Mouse (Mus musculus): ENCODE measurements at regions not wholly inside any gene's neighbourhood (a gene's known extent, or its start where the extent isn't known, plus 50 kb on each side); places are given as distances from the start of the nearest gene placed in this dataset.
"Not testable (repeated sequence)": the region's sequence is repeated elsewhere in the genome, so short reads cannot be mapped to it uniquely, and the experiment has no call there.

DNA sequence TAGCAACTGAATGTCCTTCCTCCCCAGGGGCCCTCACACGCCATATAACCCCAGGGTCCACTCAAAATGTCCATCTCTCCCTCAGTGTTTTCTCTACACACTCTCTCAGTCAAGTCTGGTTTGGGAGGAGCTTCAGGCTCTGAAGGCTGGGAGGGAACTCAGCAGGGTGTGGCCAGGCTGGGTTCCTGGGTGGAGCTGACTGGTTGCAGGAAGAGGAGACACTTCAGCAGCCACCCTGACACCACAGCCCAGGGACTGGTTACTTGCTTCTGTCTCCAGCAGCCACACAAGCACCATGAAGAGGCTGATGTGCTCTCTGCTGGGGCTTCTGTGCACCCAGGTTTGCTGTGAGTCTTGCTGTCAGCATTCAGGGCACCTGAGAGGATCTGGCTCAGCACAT lies 458.7 kb downstream of the Dad1 start:
- not testable (repeated sequence) for DNase-seq

DNA sequence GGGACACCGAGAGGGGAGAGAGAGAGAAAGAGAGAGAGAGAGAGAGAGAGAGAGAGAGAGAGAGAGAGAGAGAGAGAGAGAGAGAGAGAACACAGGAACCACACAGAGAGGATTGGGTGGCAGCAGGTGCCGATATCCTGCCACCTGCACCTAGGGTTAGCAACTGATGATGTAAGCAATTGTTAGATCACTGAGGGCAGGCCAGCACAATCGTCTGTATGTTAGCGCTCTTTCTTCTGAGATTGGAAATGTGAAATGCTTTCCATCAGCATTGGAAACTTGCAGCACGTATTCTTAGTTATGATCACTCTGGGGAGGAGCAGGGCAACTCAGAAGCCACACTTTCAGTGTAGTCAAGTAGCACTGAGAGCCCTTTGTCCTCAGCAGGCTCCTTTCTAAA lies 459.4 kb downstream of the Dad1 start:
- DNase-seq = no peak

DNA sequence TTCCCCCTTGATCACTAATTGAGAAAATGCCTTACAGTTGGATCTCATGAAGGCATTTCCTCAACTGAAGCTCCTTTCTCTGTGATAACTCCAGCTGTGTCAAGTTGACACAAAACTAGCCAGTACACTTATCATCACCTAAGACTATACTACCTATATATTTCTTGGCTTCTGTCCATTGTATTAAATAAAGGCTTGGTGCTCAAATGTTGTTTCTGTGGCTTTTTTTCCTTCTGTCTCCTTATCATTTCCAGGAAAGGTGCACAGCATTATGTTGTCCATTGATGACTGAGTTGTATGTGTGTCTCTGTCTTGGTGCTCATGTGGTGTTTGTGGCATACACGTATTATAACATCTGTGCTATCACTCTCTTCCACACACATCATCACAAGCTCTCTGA lies 461.5 kb downstream of the Dad1 start:
- DNase-seq = not testable (repeated sequence)

DNA sequence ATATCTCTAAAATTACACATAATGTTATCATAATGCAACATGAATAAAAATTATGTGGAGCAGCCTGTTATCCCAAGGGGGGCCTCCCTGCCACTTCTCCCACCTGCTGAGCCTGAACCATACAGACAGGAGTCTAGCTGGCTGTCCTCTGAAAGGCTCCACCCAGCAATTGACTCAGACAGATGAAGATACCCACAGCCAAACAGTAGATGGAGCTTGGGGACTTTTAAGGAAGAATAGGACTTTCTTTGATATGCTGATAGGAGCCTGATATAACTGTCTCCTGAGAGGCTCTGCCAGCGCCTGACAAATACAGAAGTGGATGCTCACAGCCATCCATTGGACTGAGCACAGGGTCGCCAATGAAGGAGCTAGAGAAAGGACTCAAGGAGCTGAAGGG lies 468.4 kb downstream of the Dad1 start:
- not testable (repeated sequence) for DNase-seq

DNA sequence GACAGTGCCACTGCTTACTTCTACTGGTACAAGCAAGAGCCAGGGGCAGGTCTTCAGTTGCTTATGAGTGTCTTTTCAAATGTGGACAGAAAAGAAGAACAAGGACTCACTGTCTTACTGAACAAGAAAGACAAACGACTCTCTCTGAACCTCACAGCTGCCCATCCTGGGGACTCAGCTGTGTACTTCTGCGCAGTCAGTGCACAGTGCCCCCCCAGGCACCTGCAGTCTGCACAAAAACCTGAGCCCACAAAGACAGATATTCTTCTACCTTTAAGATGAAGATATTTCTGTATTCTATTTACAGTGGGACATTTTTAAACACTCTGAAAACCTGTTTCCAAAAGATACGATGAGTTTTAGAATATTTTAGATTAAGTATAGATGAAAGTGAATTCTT lies 476.5 kb downstream of the Dad1 start:
- DNase-seq = no peak

DNA sequence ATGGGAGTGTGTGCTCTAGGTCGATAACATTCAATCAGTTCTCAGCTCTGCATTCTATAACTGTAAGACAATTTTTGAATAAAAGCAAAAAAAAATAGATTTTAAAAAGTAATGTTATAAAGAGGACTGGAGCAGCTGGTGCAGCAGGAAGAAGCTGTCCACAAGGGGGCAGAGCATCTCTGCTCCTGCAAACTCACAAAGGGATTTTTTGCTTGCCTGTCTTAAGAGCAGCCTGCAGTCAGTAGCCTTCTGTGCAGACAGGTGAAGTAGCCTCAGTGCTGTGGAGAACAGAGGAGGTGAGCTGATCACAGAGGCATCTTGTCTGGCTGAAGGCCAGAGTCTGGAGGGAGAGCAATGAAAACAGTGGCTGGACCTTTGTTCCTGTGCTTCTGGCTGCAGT lies 477.2 kb downstream of the Dad1 start:
- peak; percentile 41 for DNase-seq

DNA sequence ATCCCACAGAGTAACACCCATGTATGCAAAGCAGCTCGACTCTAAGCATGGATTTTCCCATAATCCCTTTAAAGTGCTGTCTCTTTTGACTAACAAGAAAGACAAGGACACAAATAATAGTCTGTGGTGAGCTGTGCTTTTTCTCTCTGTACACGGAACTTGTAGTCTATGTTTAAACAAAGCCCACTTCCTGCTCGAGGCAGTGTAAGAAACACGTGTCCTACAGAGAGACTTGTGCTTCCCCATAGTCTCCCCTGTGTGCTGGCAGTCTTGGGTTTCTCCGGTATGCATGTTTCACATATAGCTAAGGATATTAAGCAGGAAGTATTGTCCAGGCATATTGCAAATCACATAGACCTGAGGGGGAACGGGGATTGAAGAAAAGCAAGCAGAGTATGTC lies 487.4 kb downstream of the Dad1 start:
- DNase-seq = not testable (repeated sequence)

DNA sequence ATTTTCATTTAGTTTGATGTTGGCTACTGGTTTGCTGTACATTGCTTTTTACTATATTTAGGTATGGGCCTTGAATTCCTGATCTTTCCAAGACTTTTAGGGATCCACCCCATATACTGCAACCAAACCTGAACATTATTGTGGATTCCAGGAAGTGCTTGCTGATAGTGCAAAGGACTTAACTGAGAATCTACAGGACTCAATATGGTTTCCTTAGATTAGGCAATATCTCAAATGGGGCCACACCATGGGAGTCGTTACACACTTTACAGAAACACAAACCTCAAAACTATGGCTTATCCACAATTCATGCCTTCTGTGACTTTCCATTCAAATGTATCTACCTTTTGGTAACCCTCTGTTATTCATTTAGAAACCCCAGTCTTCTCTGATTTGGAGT lies 488.0 kb downstream of the Dad1 start:
- not testable (repeated sequence) for DNase-seq

DNA sequence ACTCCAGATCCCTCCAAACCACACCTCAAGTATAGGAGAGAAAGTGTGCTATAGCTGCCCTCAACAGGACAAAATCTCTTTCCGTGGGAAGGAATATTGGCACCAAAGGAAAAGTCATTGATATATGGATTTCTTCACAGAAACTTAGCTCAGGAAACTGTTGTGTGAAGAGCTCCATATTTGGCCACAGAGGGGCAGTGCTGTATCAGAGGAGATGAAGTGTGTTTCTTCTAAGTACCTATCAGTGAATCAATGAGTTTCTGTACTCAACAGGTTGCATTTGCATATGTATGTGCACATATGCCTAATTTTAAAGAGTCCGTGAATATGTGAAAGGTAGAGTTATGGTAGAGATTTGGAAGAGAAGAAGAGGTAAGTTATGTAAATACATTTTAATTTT lies 493.3 kb downstream of the Dad1 start:
- not testable (repeated sequence) for DNase-seq

DNA sequence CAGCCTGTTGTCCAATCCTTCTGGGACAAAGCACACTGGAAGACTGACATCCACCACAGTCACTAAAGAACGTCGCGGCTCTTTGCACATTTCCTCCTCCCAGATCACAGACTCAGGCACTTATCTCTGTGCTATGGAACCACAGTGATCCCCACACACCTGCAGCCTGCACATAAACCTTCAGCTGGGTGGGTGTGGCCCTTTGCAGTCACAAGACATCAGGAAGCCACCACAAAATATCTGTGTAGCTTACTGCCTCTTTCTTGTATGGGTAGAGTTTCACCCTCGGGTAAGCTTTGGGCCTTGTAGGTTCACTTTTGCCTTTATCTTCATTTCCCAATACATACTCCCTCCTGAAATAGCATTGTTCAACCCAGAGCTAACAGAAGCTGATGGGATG lies 496.1 kb downstream of the Dad1 start:
- not testable (repeated sequence) for DNase-seq

DNA sequence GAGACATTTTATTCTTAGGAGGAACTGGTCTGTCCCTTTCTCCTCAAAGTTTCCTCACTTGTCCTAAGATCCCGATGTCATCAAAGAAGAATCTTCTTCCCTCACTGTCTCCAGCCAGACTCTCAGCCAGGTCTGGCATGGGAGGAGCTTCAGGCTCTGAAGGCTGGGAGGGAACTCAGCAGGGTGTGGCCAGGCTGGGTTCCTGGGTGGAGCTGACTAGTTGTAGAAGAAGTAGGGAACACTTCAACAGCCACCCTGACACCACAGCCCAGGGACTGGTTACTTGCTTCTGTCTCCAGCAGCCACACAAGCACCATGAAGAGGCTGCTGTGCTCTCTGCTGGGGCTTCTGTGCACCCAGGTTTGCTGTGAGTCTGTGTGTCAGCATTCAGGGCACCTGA lies 496.8 kb downstream of the Dad1 start:
- DNase-seq = not testable (repeated sequence)

DNA sequence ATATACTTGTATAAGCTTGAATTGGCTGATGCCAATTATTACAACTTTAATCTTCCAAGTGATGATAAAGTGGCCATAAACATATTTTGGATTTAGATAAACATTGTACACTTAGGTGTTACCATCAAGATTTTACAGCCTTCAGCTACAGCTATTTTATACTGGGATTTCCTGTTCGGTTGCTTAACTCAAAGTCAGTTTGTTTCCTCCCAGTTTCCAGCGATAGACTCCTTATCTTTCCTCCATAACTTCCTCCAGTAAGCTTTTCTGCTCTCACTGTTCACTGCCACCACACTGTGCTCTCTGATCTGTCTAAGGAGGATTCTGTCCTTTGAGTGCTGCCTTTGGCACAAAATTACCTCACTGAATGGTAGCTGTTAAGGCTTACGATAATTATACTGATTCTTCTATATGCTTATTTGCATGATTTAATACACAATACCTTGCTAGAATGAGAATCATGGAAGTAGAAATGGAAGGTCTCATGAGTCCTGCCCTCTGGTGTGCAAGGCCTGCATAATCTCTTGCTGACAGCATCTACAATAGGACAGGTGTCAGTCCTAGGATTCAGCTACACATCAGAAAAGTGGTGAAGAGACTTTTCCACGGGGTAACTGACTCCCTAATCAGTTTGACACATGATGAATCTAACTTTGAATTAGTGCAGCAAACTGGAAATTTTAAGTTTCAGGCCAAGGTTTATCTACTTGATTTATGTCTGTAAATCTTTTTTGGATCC lies 503.0 kb downstream of the Dad1 start:
- no peak for DNase-seq

DNA sequence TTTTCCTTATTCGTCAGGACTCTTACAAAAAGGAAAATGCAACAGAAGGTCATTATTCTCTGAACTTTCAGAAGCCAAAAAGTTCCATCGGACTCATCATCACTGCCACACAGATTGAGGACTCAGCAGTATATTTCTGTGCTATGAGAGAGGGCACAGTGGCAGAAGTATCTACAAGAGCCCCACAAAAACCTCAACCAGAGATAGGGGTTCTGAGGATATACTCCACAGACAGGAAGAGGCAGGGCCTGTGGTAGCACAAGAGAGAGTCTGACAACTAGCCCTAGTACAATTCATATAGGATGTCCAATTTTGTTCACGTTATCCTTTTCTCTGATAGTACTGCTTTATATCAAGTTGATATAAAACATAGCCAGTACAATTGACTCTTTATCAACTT lies 510.4 kb downstream of the Dad1 start:
- DNase-seq = not testable (repeated sequence)

DNA sequence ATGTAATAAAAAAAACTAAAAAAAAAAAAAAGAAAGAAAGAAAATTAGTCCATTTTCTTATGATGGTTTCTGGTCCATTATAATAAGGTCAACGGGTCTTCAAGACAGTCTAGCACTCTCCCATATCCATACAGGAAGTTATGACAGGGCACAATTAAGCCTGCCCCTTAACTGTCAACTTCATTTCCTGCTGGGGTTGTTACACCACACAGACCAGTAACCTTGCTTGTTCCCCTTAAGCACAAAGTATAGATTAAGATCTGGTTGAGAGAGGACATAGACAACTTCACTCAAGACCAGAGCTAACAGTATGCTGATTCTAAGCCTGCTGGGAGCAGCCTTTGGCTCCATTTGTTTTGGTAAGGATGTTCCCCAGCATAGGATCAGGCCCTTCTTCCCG lies 511.0 kb downstream of the Dad1 start:
- not testable (repeated sequence) for DNase-seq

DNA sequence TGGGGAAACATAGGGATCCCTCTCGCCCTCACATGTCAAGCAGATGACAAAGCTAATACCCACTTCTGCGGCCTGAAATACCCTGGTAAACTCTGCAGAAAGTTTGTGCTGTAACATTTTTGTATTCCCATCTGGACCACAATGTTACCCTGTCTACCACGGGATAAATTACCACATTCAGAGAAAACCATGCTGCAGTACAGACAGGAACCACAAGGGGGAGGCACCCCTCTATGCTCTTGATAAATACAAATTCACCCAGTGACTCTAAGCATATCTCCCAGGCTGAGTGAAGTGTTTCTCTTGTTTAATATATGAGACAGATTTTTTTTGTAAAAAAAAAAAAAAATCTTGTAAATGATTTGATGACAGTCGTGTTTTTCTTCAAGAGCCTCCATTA lies 512.7 kb downstream of the Dad1 start:
- peak; percentile 28 for DNase-seq

DNA sequence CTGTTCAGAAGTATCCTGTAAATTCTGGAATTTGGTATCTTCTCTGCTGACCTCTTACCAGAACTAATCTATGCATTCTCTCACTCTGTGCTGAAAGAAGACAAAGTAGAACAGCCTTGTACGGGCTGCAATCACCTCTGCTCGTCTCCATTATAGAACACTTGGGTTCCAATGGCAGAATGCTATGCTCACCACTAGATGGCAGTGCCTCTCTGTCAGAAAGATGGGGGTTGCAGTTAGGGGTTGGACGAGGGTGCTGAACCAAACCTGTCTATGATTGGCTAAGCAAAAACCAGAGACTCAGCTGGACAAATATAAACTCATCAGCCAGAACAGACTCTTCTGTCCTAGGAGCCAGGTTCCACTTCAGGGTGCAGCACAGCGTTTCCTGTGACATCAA lies 515.9 kb downstream of the Dad1 start:
- DNase-seq = not testable (repeated sequence)

DNA sequence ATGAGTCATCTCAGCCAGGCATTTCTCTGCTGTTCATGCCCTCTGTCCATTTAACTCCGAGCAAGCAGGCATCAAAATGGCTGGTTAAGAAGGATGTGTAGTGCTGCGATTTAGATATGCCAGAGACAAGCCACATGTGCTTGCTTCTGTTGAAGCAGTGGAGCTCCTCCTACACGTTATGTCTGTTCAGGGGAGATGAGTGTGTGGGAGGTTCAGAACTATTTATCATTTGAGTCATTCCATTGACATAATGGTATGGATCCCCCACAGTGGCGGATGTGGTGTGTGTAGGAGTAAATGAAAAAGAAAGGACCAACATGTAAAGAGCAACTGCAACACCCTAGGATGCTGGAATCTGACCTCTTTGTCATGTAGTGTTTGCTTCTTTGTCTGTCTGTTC lies 517.6 kb downstream of the Dad1 start:
- not testable (repeated sequence) for DNase-seq

DNA sequence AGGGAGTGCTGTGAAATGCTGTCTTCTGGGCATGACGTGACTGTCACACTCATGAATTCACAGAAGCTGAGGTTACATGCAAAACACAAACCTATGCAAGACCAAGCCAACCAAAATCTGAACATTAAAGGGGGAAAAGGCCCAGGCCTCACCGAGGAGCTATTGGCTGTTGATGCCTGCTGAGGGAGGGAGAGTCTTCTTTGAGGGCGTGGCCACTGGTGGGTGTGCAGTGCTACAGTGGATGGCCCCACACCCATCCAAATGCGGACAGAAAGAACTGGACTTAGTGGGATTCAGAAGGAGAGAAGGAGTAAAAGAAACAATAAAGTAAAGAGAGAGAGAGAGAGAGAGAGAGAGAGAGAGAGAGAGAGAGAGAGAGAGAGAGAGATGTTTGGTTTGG lies 522.3 kb downstream of the Dad1 start:
- not testable (repeated sequence) for DNase-seq

DNA sequence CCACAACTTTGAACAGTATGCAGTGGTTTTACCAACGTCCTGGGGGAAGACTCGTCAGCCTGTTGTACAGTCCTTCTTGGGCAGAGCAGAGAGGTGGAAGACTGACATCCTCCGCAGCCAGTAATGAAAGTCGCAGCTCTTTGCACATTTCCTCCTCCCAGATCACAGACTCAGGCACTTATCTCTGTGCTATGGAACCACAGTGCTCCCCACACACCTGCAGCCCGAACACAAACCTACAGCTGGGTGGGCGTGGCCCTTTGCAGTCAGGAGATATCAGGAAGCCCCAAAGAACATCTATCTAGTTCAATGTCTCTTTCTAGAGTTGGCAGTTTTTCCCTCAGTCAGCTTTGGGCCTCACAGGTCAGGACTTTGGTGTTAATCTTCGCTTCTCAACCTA lies 524.0 kb downstream of the Dad1 start:
- DNase-seq = not testable (repeated sequence)

DNA sequence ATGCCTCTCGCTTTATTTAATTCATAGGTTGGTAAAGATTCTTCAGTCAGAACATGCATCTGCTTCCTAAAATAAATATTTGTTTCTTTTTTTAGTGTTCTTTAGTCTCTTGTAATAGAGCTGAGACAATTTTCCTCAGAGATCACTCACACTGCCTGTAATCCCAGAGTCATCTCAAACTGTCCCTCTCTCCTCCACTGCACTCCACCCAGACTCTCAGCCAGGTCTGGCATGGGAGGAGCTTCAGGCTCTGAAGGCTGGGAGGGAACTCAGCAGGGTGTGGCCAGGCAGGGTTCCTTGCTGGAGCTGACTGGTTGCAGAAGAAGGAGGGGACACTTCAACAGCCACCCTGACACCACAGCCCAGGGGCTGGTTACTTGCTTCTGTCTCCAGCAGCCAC lies 524.8 kb downstream of the Dad1 start:
- not testable (repeated sequence) for DNase-seq

DNA sequence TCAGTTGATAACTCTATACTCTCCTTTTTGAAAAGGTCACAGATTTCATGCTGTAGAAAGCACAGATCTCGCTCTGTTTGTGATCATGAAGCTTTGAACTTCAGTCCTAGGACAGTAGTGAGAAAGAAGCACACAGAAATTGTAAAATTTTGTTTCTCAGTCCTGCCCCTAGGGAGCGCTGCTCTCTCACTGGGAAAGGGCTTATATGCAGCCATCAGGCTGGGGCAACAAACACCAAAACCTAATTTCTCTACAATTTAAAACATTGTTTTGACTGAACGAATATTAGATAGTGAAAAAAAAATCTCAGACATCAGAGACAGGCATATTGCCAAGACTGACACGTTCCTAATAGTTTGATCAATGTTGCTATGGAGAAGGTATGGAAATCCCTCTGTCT lies 527.0 kb downstream of the Dad1 start:
- not testable (repeated sequence) for DNase-seq

DNA sequence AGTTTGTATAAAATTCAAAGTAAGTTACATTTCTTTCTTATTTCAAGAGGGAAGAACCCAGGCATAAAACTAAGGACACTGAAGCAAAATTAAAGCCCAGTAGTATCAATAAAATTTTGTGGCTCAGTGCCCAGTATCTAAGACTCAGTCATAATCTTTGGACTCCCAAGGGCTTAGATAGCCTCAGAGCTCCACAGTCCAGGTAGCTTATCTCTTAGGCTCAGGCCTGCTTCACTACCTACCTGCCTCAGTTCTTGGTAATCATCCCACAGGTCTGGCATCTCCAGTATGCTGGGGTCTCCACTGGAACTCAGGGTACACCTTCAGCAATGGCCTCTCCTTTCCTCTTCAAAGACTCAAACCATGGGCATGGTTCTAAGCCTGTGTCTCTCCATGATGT lies 530.3 kb downstream of the Dad1 start:
- DNase-seq = not testable (repeated sequence)

DNA sequence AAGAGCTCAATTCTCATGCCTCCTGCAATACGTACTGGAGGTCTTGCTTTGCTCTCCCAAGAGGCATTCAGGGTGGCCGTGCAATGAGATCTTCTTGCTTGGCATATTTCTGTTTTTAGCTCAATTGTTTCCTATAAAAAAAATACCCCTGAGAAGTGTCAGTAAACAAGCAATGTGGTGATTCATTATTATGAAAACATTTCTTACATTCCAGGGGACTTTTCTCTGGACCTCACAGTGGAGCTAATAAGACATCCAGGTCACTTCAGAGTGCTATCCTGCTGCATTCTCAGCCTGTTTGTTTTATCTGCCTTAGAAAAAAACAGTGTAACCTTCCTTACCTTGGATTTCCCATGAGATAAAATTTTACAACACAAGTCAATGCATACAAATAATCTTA lies 532.0 kb downstream of the Dad1 start:
- not testable (repeated sequence) for DNase-seq

DNA sequence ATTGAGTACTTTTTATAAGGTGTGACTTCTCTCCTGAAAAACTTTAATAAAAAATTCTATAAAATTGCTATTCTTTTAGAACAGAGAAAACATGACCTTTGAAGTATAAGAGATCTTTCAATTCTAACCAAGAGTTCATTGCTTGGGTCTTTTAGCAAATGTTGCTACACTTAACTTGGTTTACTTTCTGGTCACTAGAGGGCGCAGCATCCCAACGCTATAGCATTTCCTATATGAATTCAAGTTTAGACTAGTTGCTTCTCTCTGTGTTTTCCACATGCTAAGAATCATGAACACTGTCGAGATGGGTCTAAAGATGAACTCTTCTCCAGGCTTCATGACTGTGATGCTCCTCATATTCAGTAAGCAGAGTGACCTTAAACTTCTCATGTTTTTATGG lies 544.3 kb downstream of the Dad1 start:
- not testable (repeated sequence) for DNase-seq

DNA sequence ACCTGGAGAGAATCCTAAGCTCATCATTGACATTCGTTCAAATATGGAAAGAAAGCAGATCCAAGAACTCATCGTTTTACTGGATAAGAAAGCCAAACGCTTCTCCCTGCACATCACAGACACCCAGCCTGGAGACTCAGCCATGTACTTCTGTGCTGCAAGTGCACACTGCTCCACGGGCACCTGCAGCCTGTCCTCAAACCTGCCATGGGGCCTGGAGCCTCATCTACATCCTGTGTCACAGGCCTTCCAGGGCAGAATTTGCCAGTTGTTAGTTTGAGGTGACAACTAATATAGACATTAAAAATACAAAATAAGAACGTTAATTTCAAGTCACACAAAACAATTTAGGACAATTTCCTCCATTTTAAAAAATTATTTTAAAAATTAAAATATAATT lies 549.6 kb downstream of the Dad1 start:
- DNase-seq = not testable (repeated sequence)

Measured in adrenal gland, postnatal 25 days (tissue).